ENCODE assay signal across 26 mouse cellular contexts in the genomic region with DNA sequence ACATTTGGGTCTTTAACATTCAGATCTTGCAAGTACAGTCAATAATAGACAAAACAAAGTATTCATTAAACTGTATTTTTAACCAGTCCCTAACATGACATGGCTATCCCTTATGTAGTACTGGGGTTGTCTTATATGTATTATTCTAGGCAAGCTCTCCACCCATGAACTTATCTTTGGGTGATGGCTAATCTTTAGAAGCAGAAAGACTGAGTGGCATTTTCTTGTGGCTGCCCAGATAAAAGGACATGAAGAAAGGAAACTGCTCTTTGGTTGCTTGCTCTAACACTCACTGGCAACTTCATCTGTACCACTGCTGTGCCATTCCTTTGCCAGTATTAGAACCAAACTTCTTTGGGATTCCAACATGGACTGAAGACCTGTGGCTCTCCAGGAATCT. TPM values are rescaled to one million over a fixed set of nuclear protein-coding genes. Genes with fewer than 3 reads are reported as not detected.
DNase-seq lines count a peak whose midpoint lies in the region; ATAC-seq lines count a peak whose summit lies in the region.
"Had no signal": no experiment of that assay in that cellular context is flagged by ENCODE, and none has a peak within 500 bp of the region (broad histone marks: within the 10 kb centered on the region; RNA-seq: fewer than 3 reads in every experiment).

No protein-coding gene starts in this region.

- peaks cover 22% of the 10 kb centered on the region for H3K36me3 ChIP-seq in erythroblast, embryonic 14.5 days (ENCODE audit: control insufficient read depth)
- no peaks in the 10 kb centered on the region for H3K36me3 ChIP-seq in liver, embryonic 11.5 days (ENCODE audit: control insufficient read depth, insufficient read depth, low read length)
- H3K36me3 ChIP-seq in liver, embryonic 15.5 days (replicated peaks): peaks cover 10% of the 10 kb centered on the region

- DNase-seq in liver, embryonic 11.5 days (ENCODE audit: low spot score): no peak
- DNase-seq in cerebellum, postnatal 36 days: no peak
- no peak for DNase-seq in cerebellum, postnatal 25 days
- DNase-seq in urinary bladder, postnatal 14 days (ENCODE audit: low spot score): no peak
- DNase-seq: adrenal gland, postnatal 10 days; B cell, adult 2 months; cerebellum, adult 9-10 months; gastrocnemius, postnatal 14 days; heart, postnatal 36 days had no signal

- H3K4me3 ChIP-seq in erythroblast, embryonic 14.5 days (replicated peaks): peak overlapping the region; percentile 73
- H3K4me3 ChIP-seq in liver, embryonic 11.5 days (ENCODE audit: low read depth, low read length): peak overlapping the region; percentile 16
- peak overlapping the region; percentile 41 for H3K4me3 ChIP-seq in liver, embryonic 15.5 days (replicated peaks)
- H3K4me3 ChIP-seq: forebrain, embryonic 15.5 days; hindbrain, embryonic 15.5 days had no signal

- ATAC-seq in erythroblast, adult 5-6 weeks (replicated peaks; ENCODE audit: low FRiP score, poor library complexity, severe bottlenecking): no peak
- peak; percentile 44 for ATAC-seq in liver, embryonic 11.5 days (replicated peaks; ENCODE audit: low FRiP score)
- ATAC-seq in liver, embryonic 15.5 days (ENCODE audit: insufficient read depth): peak; percentile 1; the same call in 1 of the 2 replicates
- ATAC-seq in megakaryocyte-erythroid progenitor cell, adult 5-6 weeks (replicated peaks; ENCODE audit: low FRiP score, low TSS enrichment, poor library complexity, severe bottlenecking): peak; percentile 28
- ATAC-seq: CD4-positive, CD25-positive, alpha-beta regulatory T cell, adult 4 months; forebrain, embryonic 15.5 days had no signal

- H3K27ac ChIP-seq in liver, embryonic 11.5 days (ENCODE audit: low read depth, low read length): peak overlapping the region; percentile 72
- H3K27ac ChIP-seq in liver, embryonic 15.5 days (replicated peaks): peak overlapping the region; percentile 83
- H3K27ac ChIP-seq: embryonic facial prominence, embryonic 10.5 days; forebrain, embryonic 15.5 days; heart, embryonic 13.5 days; hindbrain, embryonic 15.5 days had no signal

- peak overlapping the region; percentile 64 for H3K4me2 ChIP-seq in liver, embryonic 11.5 days
- H3K4me2 ChIP-seq in liver, embryonic 15.5 days: peak overlapping the region; percentile 62

- H3K9ac ChIP-seq in liver, embryonic 11.5 days (ENCODE audit: low read depth, low read length): no peak overlapping the region
- no peak overlapping the region for H3K9ac ChIP-seq in liver, embryonic 15.5 days
- H3K9ac ChIP-seq: forebrain, embryonic 15.5 days; heart, embryonic 13.5 days had no signal

- no peaks in the 10 kb centered on the region for H3K9me3 ChIP-seq in erythroblast, embryonic 14.5 days (ENCODE audit: control insufficient read depth, low read length)
- H3K9me3 ChIP-seq in liver, embryonic 11.5 days (ENCODE audit: control insufficient read depth, low read length): no peaks in the 10 kb centered on the region
- no peaks in the 10 kb centered on the region for H3K9me3 ChIP-seq in liver, embryonic 15.5 days (replicated peaks)
- H3K9me3 ChIP-seq: embryonic facial prominence, embryonic 10.5 days; forebrain, embryonic 15.5 days; G1E; heart, embryonic 13.5 days; hindbrain, embryonic 15.5 days had no signal

- no peaks in the 10 kb centered on the region for H3K27me3 ChIP-seq in erythroblast, embryonic 14.5 days (ENCODE audit: control insufficient read depth)
- H3K27me3 ChIP-seq in liver, embryonic 11.5 days (replicated peaks; ENCODE audit: control insufficient read depth, insufficient read depth, low read length): no peaks in the 10 kb centered on the region
- H3K27me3 ChIP-seq in liver, embryonic 15.5 days: no peaks in the 10 kb centered on the region
- H3K27me3 ChIP-seq: forebrain, embryonic 15.5 days; heart, embryonic 13.5 days had no signal

- peaks cover 50% of the 10 kb centered on the region for H3K4me1 ChIP-seq in erythroblast, embryonic 14.5 days (ENCODE audit: control insufficient read depth)
- H3K4me1 ChIP-seq in liver, embryonic 11.5 days (replicated peaks; ENCODE audit: control insufficient read depth, insufficient read depth, low read length): peaks cover 12% of the 10 kb centered on the region
- H3K4me1 ChIP-seq in liver, embryonic 15.5 days (replicated peaks): peaks cover 43% of the 10 kb centered on the region

RNA-seq across cellular contexts. Expression of gene Med7, which starts 1.4 kb away (rescaled TPM):
- polyA plus RNA-seq in erythroblast, embryonic 14.5 days (2012): 19.9 and 26.4 TPM in 2 replicates
- 62.1 and 110 TPM in 2 replicates for total RNA-seq in erythroblast, adult 5-6 weeks (2015; ENCODE audit: low replicate concordance)
- total RNA-seq in erythroblast, adult 5-6 weeks (2017; ENCODE audit: low replicate concordance): 35.3 and 40.0 TPM in 2 replicates
- polyA plus RNA-seq in liver, embryonic 11.5 days (2014; fragmentation: Nextera tagmentation; extraction: Ambion mirVana): 89.0 and 94.6 TPM in 2 replicates
- polyA plus RNA-seq in liver, embryonic 15.5 days (2015; fragmentation: Nextera tagmentation; extraction: Ambion mirVana): 48.2 and 53.4 TPM in 2 replicates
- total RNA-seq in megakaryocyte-erythroid progenitor cell, adult 5-6 weeks (2014; fragmentation: Nextera tagmentation): 121 and 124 TPM in 2 replicates
- total RNA-seq in megakaryocyte-erythroid progenitor cell, adult 5-6 weeks (2017): 49.7 and 59.8 TPM in 2 replicates

RNA-seq across cellular contexts. Expression of gene Havcr2, which starts 19.4 kb away (rescaled TPM):
- polyA plus RNA-seq in erythroblast, embryonic 14.5 days (2012): 0.04 TPM in 1 of 2 replicates, not detected in the other
- total RNA-seq in erythroblast, adult 5-6 weeks (2015; ENCODE audit: low replicate concordance): 0.19 and 1.5 TPM in 2 replicates
- 1.8 and 3.5 TPM in 2 replicates for total RNA-seq in erythroblast, adult 5-6 weeks (2017; ENCODE audit: low replicate concordance)
- polyA plus RNA-seq in liver, embryonic 11.5 days (2014; fragmentation: Nextera tagmentation; extraction: Ambion mirVana): 0.15 TPM in 1 of 2 replicates, not detected in the other
- polyA plus RNA-seq in liver, embryonic 15.5 days (2015; fragmentation: Nextera tagmentation; extraction: Ambion mirVana): 0.15 and 0.20 TPM in 2 replicates
- total RNA-seq in megakaryocyte-erythroid progenitor cell, adult 5-6 weeks (2014; fragmentation: Nextera tagmentation): 0.54 and 0.63 TPM in 2 replicates
- total RNA-seq in megakaryocyte-erythroid progenitor cell, adult 5-6 weeks (2017): 0.52 and 1.4 TPM in 2 replicates
- total RNA-seq: gastrocnemius, adult 18-20 months; gastrocnemius, postnatal 14 days had no signal
- polyA plus RNA-seq: embryonic facial prominence, embryonic 10.5 days had no signal

RNA-seq across cellular contexts. Expression of gene Fam71b, which starts 39.0 kb away (rescaled TPM):
- polyA plus RNA-seq in erythroblast, embryonic 14.5 days (2012): not detected in 2 replicates
- total RNA-seq in erythroblast, adult 5-6 weeks (2015; ENCODE audit: low replicate concordance): not detected in 2 replicates
- not detected in 2 replicates for total RNA-seq in erythroblast, adult 5-6 weeks (2017; ENCODE audit: low replicate concordance)
- polyA plus RNA-seq in liver, embryonic 11.5 days (2014; fragmentation: Nextera tagmentation; extraction: Ambion mirVana): not detected in 2 replicates
- not detected in 2 replicates for polyA plus RNA-seq in liver, embryonic 15.5 days (2015; fragmentation: Nextera tagmentation; extraction: Ambion mirVana)
- not detected in 2 replicates for total RNA-seq in megakaryocyte-erythroid progenitor cell, adult 5-6 weeks (2014; fragmentation: Nextera tagmentation)
- not detected in 2 replicates for total RNA-seq in megakaryocyte-erythroid progenitor cell, adult 5-6 weeks (2017)
- total RNA-seq: adrenal gland, postnatal 10 days; gastrocnemius, adult 18-20 months; gastrocnemius, postnatal 14 days; heart, postnatal 36 days had no signal
- polyA plus RNA-seq: embryonic facial prominence, embryonic 10.5 days; embryonic facial prominence, embryonic 14.5 days; forebrain, embryonic 11.5 days; forebrain, embryonic 15.5 days; frontal cortex, adult 2 months; G1E; heart, embryonic 13.5 days; heart, postnatal 0 days; hindbrain, embryonic 11.5 days; hindbrain, embryonic 15.5 days; intestine, embryonic 14.5 days had no signal

RNA-seq across cellular contexts. Expression of gene Itk, which starts 46.0 kb away (rescaled TPM):
- polyA plus RNA-seq in erythroblast, embryonic 14.5 days (2012): 0.02 and 0.06 TPM in 2 replicates
- not detected in 2 replicates for total RNA-seq in erythroblast, adult 5-6 weeks (2015; ENCODE audit: low replicate concordance)
- 0.56 and 1.5 TPM in 2 replicates for total RNA-seq in erythroblast, adult 5-6 weeks (2017; ENCODE audit: low replicate concordance)
- polyA plus RNA-seq in liver, embryonic 11.5 days (2014; fragmentation: Nextera tagmentation; extraction: Ambion mirVana): 0.05 and 0.14 TPM in 2 replicates
- 0.08 and 0.16 TPM in 2 replicates for polyA plus RNA-seq in liver, embryonic 15.5 days (2015; fragmentation: Nextera tagmentation; extraction: Ambion mirVana)
- total RNA-seq in megakaryocyte-erythroid progenitor cell, adult 5-6 weeks (2014; fragmentation: Nextera tagmentation): 3.4 and 4.8 TPM in 2 replicates
- total RNA-seq in megakaryocyte-erythroid progenitor cell, adult 5-6 weeks (2017): 1.7 and 1.8 TPM in 2 replicates
- polyA plus RNA-seq: forebrain, embryonic 15.5 days; heart, embryonic 13.5 days; heart, postnatal 0 days; hindbrain, embryonic 11.5 days; hindbrain, embryonic 15.5 days had no signal

Comparison
In these comparisons a context has a peak if more than half of its experiments do, and no peak if none do; other contexts are left out.
1. H3K4me3 ChIP-seq: peak in every context shown above with its lines; median percentile 73 in erythroblast, embryonic 14.5 days; 41 in liver, embryonic 15.5 days; 16 in liver, embryonic 11.5 days.